Mouse (Mus musculus): ENCODE results near the gene Dock9. TPM values are rescaled to one million over a fixed set of nuclear protein-coding genes. Genes with fewer than 3 reads are reported as not detected.
A peak's percentile ranks its signal among the peaks of the same experiment; 100 is the strongest.

The Dock9 gene
- polyA plus RNA-seq, 1 experiment from 2014 or later, result 11.2 TPM

GRCm38 (mm10) chr14:121824322-121825103, 26.9 kb upstream of the Dock9 start:
- ATAC-seq (ENCODE audit: low FRiP score, low TSS enrichment) (no peak), DNase-seq (no peak)
- Histone ChIP-seq H3K4me2 (ENCODE audit: low read length) (no peak overlapping the region), H3K4me3 (replicated peaks; ENCODE audit: low read depth, low read length) (no peak overlapping the region), H3K4me1 (ENCODE audit: control insufficient read depth, insufficient read depth, low read length) (no peaks in the 10 kb centered on the region), H3K27me3 (ENCODE audit: control insufficient read depth, insufficient read depth, low read length) (no peaks in the 10 kb centered on the region), H3K9ac (replicated peaks; ENCODE audit: low read length) (no peak overlapping the region), H3K27ac (replicated peaks; ENCODE audit: low read depth, low read length) (no peak overlapping the region), H3K36me3 (ENCODE audit: control insufficient read depth, insufficient read depth, low read length) (no peaks in the 10 kb centered on the region), H3K9me3 (ENCODE audit: control insufficient read depth, low read length) (peaks cover 4% of the 10 kb centered on the region)
- WGBS, result 75% methylated on average over 11 of the region's 11 CpGs

- DNase-seq (no peak), ATAC-seq (ENCODE audit: low FRiP score, low TSS enrichment) (no peak)
- Histone ChIP-seq H3K4me2 (ENCODE audit: low read length) (no peak overlapping the region), H3K9me3 (ENCODE audit: control insufficient read depth, low read length) (no peaks in the 10 kb centered on the region), H3K4me1 (ENCODE audit: control insufficient read depth, insufficient read depth, low read length) (no peaks in the 10 kb centered on the region), H3K27ac (replicated peaks; ENCODE audit: low read depth, low read length) (no peak overlapping the region), H3K9ac (replicated peaks; ENCODE audit: low read length) (no peak overlapping the region), H3K27me3 (ENCODE audit: control insufficient read depth, insufficient read depth, low read length) (no peaks in the 10 kb centered on the region), H3K36me3 (ENCODE audit: control insufficient read depth, insufficient read depth, low read length) (no peaks in the 10 kb centered on the region), H3K4me3 (replicated peaks; ENCODE audit: low read depth, low read length) (no peak overlapping the region)
- whole genome bisulfite sequencing, result 80% methylated on average over 3 of the region's 3 CpGs
Measured at GRCm38 (mm10) chr14:121822997-121823396, 25.4 kb upstream of the Dock9 start.

- Histone ChIP-seq H3K9me3 (ENCODE audit: control insufficient read depth, low read length) (no peaks in the 10 kb centered on the region), H3K4me2 (ENCODE audit: low read length) (no peak overlapping the region), H3K4me3 (replicated peaks; ENCODE audit: low read depth, low read length) (no peak overlapping the region), H3K4me1 (ENCODE audit: control insufficient read depth, insufficient read depth, low read length) (no peaks in the 10 kb centered on the region), H3K27me3 (ENCODE audit: control insufficient read depth, insufficient read depth, low read length) (no peaks in the 10 kb centered on the region), H3K27ac (replicated peaks; ENCODE audit: low read depth, low read length) (no peak overlapping the region), H3K9ac (replicated peaks; ENCODE audit: low read length) (no peak overlapping the region), H3K36me3 (ENCODE audit: control insufficient read depth, insufficient read depth, low read length) (no peaks in the 10 kb centered on the region)
- DNase-seq, result no peak
- 89% methylated on average over 8 of the region's 8 CpGs for WGBS
- no peak for ATAC-seq (ENCODE audit: low FRiP score, low TSS enrichment)
Measured at GRCm38 (mm10) chr14:121822506-121822905, 24.9 kb upstream of the Dock9 start.

- 74% methylated on average over 4 of the region's 4 CpGs for WGBS
Measured at GRCm38 (mm10) chr14:121806791-121807190, 9.2 kb upstream of the Dock9 start.

GRCm38 (mm10) chr14:121806316-121806715, 8.7 kb upstream of the Dock9 start:
- 70% methylated on average over 3 of the region's 3 CpGs for WGBS
- DNase-seq (no peak), ATAC-seq (ENCODE audit: low FRiP score, low TSS enrichment) (no peak)
- Histone ChIP-seq H3K27ac (replicated peaks; ENCODE audit: low read depth, low read length) (no peak overlapping the region), H3K4me2 (ENCODE audit: low read length) (no peak overlapping the region), H3K4me1 (ENCODE audit: control insufficient read depth, insufficient read depth, low read length) (no peaks in the 10 kb centered on the region), H3K27me3 (ENCODE audit: control insufficient read depth, insufficient read depth, low read length) (no peaks in the 10 kb centered on the region), H3K9ac (replicated peaks; ENCODE audit: low read length) (no peak overlapping the region), H3K9me3 (ENCODE audit: control insufficient read depth, low read length) (peaks cover 4% of the 10 kb centered on the region; the same call in 1 of the 2 replicates), H3K36me3 (ENCODE audit: control insufficient read depth, insufficient read depth, low read length) (no peaks in the 10 kb centered on the region), H3K4me3 (replicated peaks; ENCODE audit: low read depth, low read length) (no peak overlapping the region)

More at GRCm38 (mm10) chr14:121806791-121807190, 9.2 kb upstream of the Dock9 start:
- ATAC-seq (ENCODE audit: low FRiP score, low TSS enrichment) (no peak), DNase-seq (no peak)
- no peaks in the 10 kb centered on the region for H3K36me3 ChIP-seq (ENCODE audit: control insufficient read depth, insufficient read depth, low read length)
- no peaks in the 10 kb centered on the region for H3K4me1 ChIP-seq (ENCODE audit: control insufficient read depth, insufficient read depth, low read length)
- no peak overlapping the region for H3K27ac ChIP-seq (replicated peaks; ENCODE audit: low read depth, low read length)
- no peak overlapping the region for H3K4me2 ChIP-seq (ENCODE audit: low read length)
- H3K9me3 ChIP-seq (ENCODE audit: control insufficient read depth, low read length), result peaks cover 4% of the 10 kb centered on the region; the same call in 1 of the 2 replicates
- no peaks in the 10 kb centered on the region for H3K27me3 ChIP-seq (ENCODE audit: control insufficient read depth, insufficient read depth, low read length)
- no peak overlapping the region for H3K4me3 ChIP-seq (replicated peaks; ENCODE audit: low read depth, low read length)
- H3K9ac ChIP-seq (replicated peaks; ENCODE audit: low read length), result no peak overlapping the region

GRCm38 (mm10) chr14:121804461-121804860, 6.8 kb upstream of the Dock9 start:
- H3K27ac ChIP-seq (replicated peaks; ENCODE audit: low read depth, low read length), result no peak overlapping the region
- no peaks in the 10 kb centered on the region for H3K36me3 ChIP-seq (ENCODE audit: control insufficient read depth, insufficient read depth, low read length)
- H3K4me1 ChIP-seq (ENCODE audit: control insufficient read depth, insufficient read depth, low read length), result no peaks in the 10 kb centered on the region
- H3K4me2 ChIP-seq (ENCODE audit: low read length), result no peak overlapping the region
- WGBS, result 86% methylated on average over 4 of the region's 4 CpGs
- ATAC-seq (ENCODE audit: low FRiP score, low TSS enrichment) (no peak), DNase-seq (no peak)
- no peaks in the 10 kb centered on the region for H3K27me3 ChIP-seq (ENCODE audit: control insufficient read depth, insufficient read depth, low read length)
- no peak overlapping the region for H3K9ac ChIP-seq (replicated peaks; ENCODE audit: low read length)
- no peaks in the 10 kb centered on the region for H3K9me3 ChIP-seq (ENCODE audit: control insufficient read depth, low read length)
- no peak overlapping the region for H3K4me3 ChIP-seq (replicated peaks; ENCODE audit: low read depth, low read length)

- H3K4me2 ChIP-seq (ENCODE audit: low read length), result no peak overlapping the region
- H3K4me1 ChIP-seq (ENCODE audit: control insufficient read depth, insufficient read depth, low read length), result no peaks in the 10 kb centered on the region
- no peak overlapping the region for H3K9ac ChIP-seq (replicated peaks; ENCODE audit: low read length)
- H3K27me3 ChIP-seq (ENCODE audit: control insufficient read depth, insufficient read depth, low read length), result peaks cover 10% of the 10 kb centered on the region
- ATAC-seq (ENCODE audit: low FRiP score, low TSS enrichment), result no peak
- no peaks in the 10 kb centered on the region for H3K9me3 ChIP-seq (ENCODE audit: control insufficient read depth, low read length)
- H3K4me3 ChIP-seq (replicated peaks; ENCODE audit: low read depth, low read length), result no peak overlapping the region
- no peak overlapping the region for H3K27ac ChIP-seq (replicated peaks; ENCODE audit: low read depth, low read length)
- no peaks in the 10 kb centered on the region for H3K36me3 ChIP-seq (ENCODE audit: control insufficient read depth, insufficient read depth, low read length)
- peak; percentile 19 for DNase-seq
- WGBS, result 23% methylated on average over 2 of the region's 2 CpGs
Measured at GRCm38 (mm10) chr14:121800962-121801361, 3.3 kb upstream of the Dock9 start.

GRCm38 (mm10) chr14:121799112-121799511, 1.5 kb upstream of the Dock9 start:
- WGBS, result 83% methylated on average over 7 of the region's 7 CpGs
- ATAC-seq (ENCODE audit: low FRiP score, low TSS enrichment), result no peak
- Histone ChIP-seq H3K4me2 (ENCODE audit: low read length) (no peak overlapping the region), H3K4me3 (replicated peaks; ENCODE audit: low read depth, low read length) (no peak overlapping the region), H3K4me1 (ENCODE audit: control insufficient read depth, insufficient read depth, low read length) (no peaks in the 10 kb centered on the region), H3K27ac (replicated peaks; ENCODE audit: low read depth, low read length) (no peak overlapping the region), H3K9ac (replicated peaks; ENCODE audit: low read length) (no peak overlapping the region), H3K27me3 (ENCODE audit: control insufficient read depth, insufficient read depth, low read length) (peaks cover 18% of the 10 kb centered on the region), H3K36me3 (ENCODE audit: control insufficient read depth, insufficient read depth, low read length) (no peaks in the 10 kb centered on the region), H3K9me3 (ENCODE audit: control insufficient read depth, low read length) (no peaks in the 10 kb centered on the region)
- no peak for DNase-seq

- Histone ChIP-seq H3K9ac (replicated peaks; ENCODE audit: low read length) (peak overlapping the region; percentile 62), H3K9me3 (ENCODE audit: control insufficient read depth, low read length) (no peaks in the 10 kb centered on the region), H3K27me3 (ENCODE audit: control insufficient read depth, insufficient read depth, low read length) (peaks cover 18% of the 10 kb centered on the region), H3K36me3 (ENCODE audit: control insufficient read depth, insufficient read depth, low read length) (no peaks in the 10 kb centered on the region), H3K27ac (replicated peaks; ENCODE audit: low read depth, low read length) (peak overlapping the region; percentile 85), H3K4me1 (ENCODE audit: control insufficient read depth, insufficient read depth, low read length) (no peaks in the 10 kb centered on the region), H3K4me2 (ENCODE audit: low read length) (peak overlapping the region; percentile 94), H3K4me3 (replicated peaks; ENCODE audit: low read depth, low read length) (peak overlapping the region; percentile 71)
- under 1% methylated on average over 22 of the region's 22 CpGs for WGBS
- DNase-seq (peak; percentile 96), ATAC-seq (ENCODE audit: low FRiP score, low TSS enrichment) (peak; percentile 94)
Measured at GRCm38 (mm10) chr14:121798411-121798799, 768 bp upstream of the Dock9 start.

Data from midbrain, embryonic 14.5 days (tissue).